Mouse (Mus musculus) embryo, embryonic 11 days (tissue): ENCODE data around the gene Serpinh1.
A peak's percentile ranks its signal among the peaks of the same experiment; 100 is the strongest.

Experiments used
- DNase-seq: peaks from one replicate; pipeline ENCODE4 v3.0.0-alpha.2; 2015

Serpinh1 gene

GRCm38 (mm10) chr7:99323321-99323700 is 29.7 kb downstream of the Serpinh1 start:
- DNase-seq: no peak

GRCm38 (mm10) chr7:99322691-99323320 is 30.2 kb downstream of the Serpinh1 start:
- DNase-seq: no peak

- DNase-seq: peak; percentile 37
Observed at GRCm38 (mm10) chr7:99320524-99320923, 32.5 kb downstream of the Serpinh1 start.

GRCm38 (mm10) chr7:99317475-99317874 is 35.6 kb downstream of the Serpinh1 start:
- DNase-seq: no peak

- DNase-seq: no peak
Observed at GRCm38 (mm10) chr7:99316207-99316606, 36.8 kb downstream of the Serpinh1 start.

GRCm38 (mm10) chr7:99314565-99314964 is 38.5 kb downstream of the Serpinh1 start:
- no peak for DNase-seq

GRCm38 (mm10) chr7:99313253-99313652 is 39.8 kb downstream of the Serpinh1 start:
- peak; percentile 37 for DNase-seq

- DNase-seq: peak; percentile 77
Observed at GRCm38 (mm10) chr7:99312671-99313143, 40.3 kb downstream of the Serpinh1 start.

- no peak for DNase-seq
Observed at GRCm38 (mm10) chr7:99312058-99312457, 41.0 kb downstream of the Serpinh1 start.

- no peak for DNase-seq
Observed at GRCm38 (mm10) chr7:99311433-99311832, 41.6 kb downstream of the Serpinh1 start.

GRCm38 (mm10) chr7:99306640-99307039 is 46.4 kb downstream of the Serpinh1 start:
- DNase-seq: peak; percentile 37

GRCm38 (mm10) chr7:99305688-99306087 is 47.4 kb downstream of the Serpinh1 start:
- no peak for DNase-seq

- DNase-seq: peak; percentile 28
Observed at GRCm38 (mm10) chr7:99304949-99305372, 48.1 kb downstream of the Serpinh1 start.

GRCm38 (mm10) chr7:99304029-99304428 is 49.0 kb downstream of the Serpinh1 start:
- DNase-seq: no peak

- DNase-seq: peak; percentile 70
Observed at GRCm38 (mm10) chr7:99300650-99301175, 52.3 kb downstream of the Serpinh1 start.
